Mouse (Mus musculus) heart, embryonic 11.5 days (tissue): ENCODE results near the gene Cnga4. TPM values are rescaled to one million over a fixed set of nuclear protein-coding genes. Genes with fewer than 3 reads are reported as not detected.

Experiments
- ATAC-seq: fragments of 200-750 bp; cut with Nextera tagmentation; replicated peaks from 2 replicates; pipeline ENCODE4 v1.8.0; 2017; ENCODE audit warnings: moderate library complexity; ENCODE audit not compliant: insufficient number of reproducible peaks, low FRiP score, low TSS enrichment
- H3K27ac ChIP-seq: fragments of 300-500 bp; sonication (generic); 2 replicates; pipeline ENCODE4 v1.5.1; 2014; ENCODE audit warnings: mild to moderate bottlenecking, low read depth, low read length
- H3K27me3 ChIP-seq: fragments of 300-500 bp; sonication (generic); 2 replicates; pipeline ENCODE4 v1.6.1; 2014; ENCODE audit warnings: mild to moderate bottlenecking, low read length, mixed read lengths; ENCODE audit not compliant: control insufficient read depth, insufficient read depth
- H3K36me3 ChIP-seq: fragments of 300-500 bp; sonication (generic); 2 replicates; pipeline ENCODE4 v1.6.1; 2014; ENCODE audit warnings: mild to moderate bottlenecking, low read length, moderate library complexity, mixed read lengths; ENCODE audit not compliant: control insufficient read depth, insufficient read depth
- H3K4me1 ChIP-seq: fragments of 300-500 bp; sonication (generic); 2 replicates; pipeline ENCODE4 v1.6.1; 2014; ENCODE audit warnings: low read length; ENCODE audit not compliant: control insufficient read depth, insufficient read depth
- H3K4me2 ChIP-seq: fragments of 300-500 bp; sonication (generic); 2 replicates; pipeline ENCODE4 v1.6.1; 2014; ENCODE audit warnings: mild to moderate bottlenecking, moderate library complexity
- H3K4me3 ChIP-seq: fragments of 300-500 bp; sonication (generic); 2 replicates; pipeline ENCODE4 v1.5.1; 2014; ENCODE audit warnings: low read depth, low read length
- H3K9ac ChIP-seq: fragments of 300-500 bp; sonication (generic); 2 replicates; pipeline ENCODE4 v1.6.1; 2014; ENCODE audit warnings: mild to moderate bottlenecking, low read depth, low read length, moderate library complexity
- H3K9me3 ChIP-seq: fragments of 300-500 bp; sonication (generic); replicated peaks from 2 replicates; pipeline ENCODE4 v1.6.1; 2016; ENCODE audit warnings: low read length; ENCODE audit not compliant: control insufficient read depth
- WGBS: fragments of 180-500 bp; shearing (Covaris S2); extraction: QIAGEN DNeasy Blood & Tissue Kit; methylation state at CpG from one replicate; pipeline ENCODE4 v1.1.7; 2014; ENCODE audit not compliant: insufficient replicate concordance; 5-methylcytosine and 5-hydroxymethylcytosine counted together
- polyA plus RNA-seq: library from polyadenylated mRNA; unstranded; fragments of >200 nt; fragmentation: Nextera tagmentation; extraction: Ambion mirVana; gene quantifications from 2 replicates; pipeline ENCODE4 v1.2.1, GENCODE M21; 2014

Cnga4 gene
- polyA plus RNA-seq, 1 experiment from 2014 or later = not detected

DNA sequence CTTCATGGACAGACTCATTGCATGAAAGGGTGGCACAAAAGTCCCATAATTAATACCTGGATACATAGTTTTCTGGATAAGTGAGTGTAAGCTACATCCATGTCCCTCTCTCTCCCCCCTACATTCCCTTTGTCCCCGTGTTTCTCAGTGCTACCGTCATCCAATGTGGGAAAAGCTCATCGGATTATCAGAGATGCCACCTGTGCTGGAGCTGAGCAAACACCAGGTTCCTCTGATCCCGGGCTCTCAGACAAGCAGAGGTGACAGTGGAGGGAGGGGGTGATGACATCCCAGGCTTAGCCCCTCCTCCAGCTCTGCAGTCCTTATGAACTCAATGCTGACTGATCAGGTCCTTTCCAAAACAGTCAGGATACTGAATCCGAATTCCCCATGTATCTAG lies 20.0 kb downstream of the Cnga4 start:
- Histone ChIP-seq H3K27ac (no peak overlapping the region), H3K9ac (no peak overlapping the region), H3K4me3 (no peak overlapping the region), H3K36me3 (no peaks in the 10 kb centered on the region), H3K9me3 (no peaks in the 10 kb centered on the region), H3K27me3 (peaks cover 36% of the 10 kb centered on the region), H3K4me1 (no peaks in the 10 kb centered on the region), H3K4me2 (no peak overlapping the region)
- WGBS = 15% methylated on average over 5 of the region's 5 CpGs
- ATAC-seq = no peak

DNA sequence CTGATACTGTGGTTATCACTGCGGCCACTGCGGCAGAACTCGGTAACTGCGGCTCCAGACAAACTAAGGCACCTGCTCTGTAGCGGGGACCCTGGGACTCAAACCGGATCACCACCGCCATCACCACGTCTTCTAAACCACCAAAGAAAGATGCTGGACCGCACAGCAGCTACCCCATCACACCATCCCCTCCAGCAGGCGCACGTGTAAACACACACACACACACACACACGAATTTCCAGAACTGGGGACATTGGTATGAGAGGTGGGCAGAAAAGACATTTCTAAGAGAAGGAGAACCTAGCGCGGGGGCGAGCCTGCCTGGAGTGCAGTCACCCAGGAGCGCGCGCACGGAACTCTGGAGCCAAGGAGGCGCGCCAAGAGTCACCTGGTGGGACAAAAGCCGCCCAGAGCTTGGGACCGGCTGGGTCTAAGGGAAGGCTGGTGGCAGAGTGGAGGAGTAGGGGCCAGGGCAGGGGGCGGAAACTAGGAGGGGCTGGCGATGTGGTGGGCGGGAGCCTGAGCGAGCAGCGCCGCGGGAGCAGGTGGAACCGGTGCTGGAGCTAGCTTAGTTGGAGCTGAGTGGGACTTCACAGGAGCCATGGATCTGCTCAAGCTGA lies 21.2 kb downstream of the Cnga4 start, which contains the start of gene Cckbr:
Gene Cckbr (plus strand): TSS at position 308 of the 620 bp plus-strand sequence.
- no peaks in the 10 kb centered on the region for H3K36me3 ChIP-seq
- peak; percentile 56; the same call in 1 of the 2 replicates for ATAC-seq
- peaks cover 36% of the 10 kb centered on the region for H3K27me3 ChIP-seq
- no peaks in the 10 kb centered on the region for H3K4me1 ChIP-seq
- no peaks in the 10 kb centered on the region for H3K9me3 ChIP-seq
- peak within 1 kb of the TSS; percentile 46 for H3K4me3 ChIP-seq
- peak within 1 kb of the TSS; percentile 92 for H3K4me2 ChIP-seq
- 3% methylated on average over 31 of the region's 31 CpGs for WGBS
- no peak within 1 kb of the TSS for H3K27ac ChIP-seq
- peak within 1 kb of the TSS; percentile 54 for H3K9ac ChIP-seq

DNA sequence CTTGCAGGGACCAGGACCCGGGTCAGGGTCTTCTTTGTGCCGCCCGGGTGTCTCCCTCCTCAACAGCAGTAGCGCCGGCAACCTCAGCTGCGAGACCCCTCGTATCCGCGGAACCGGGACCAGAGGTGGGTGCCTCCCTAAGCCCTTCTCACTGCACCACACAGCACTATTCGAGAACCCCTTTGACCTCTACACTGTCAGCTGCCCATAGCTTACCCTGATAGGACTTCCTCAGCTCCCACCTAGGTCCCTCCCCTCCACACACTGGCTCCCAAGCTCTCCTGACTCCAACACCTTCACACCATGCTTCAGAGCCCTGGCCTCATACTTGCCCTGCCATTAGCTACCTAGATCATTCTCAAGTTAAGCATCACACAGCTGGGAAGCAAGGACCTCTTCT lies 21.7 kb downstream of the Cnga4 start:
- peak; percentile 56; the same call in 1 of the 2 replicates for ATAC-seq
- peaks cover 36% of the 10 kb centered on the region for H3K27me3 ChIP-seq
- no peaks in the 10 kb centered on the region for H3K9me3 ChIP-seq
- H3K4me3 ChIP-seq = peak overlapping the region; percentile 46
- H3K36me3 ChIP-seq = no peaks in the 10 kb centered on the region
- no peaks in the 10 kb centered on the region for H3K4me1 ChIP-seq
- H3K27ac ChIP-seq = no peak overlapping the region
- WGBS = 5% methylated on average over 11 of the region's 11 CpGs
- peak overlapping the region; percentile 54 for H3K9ac ChIP-seq
- peak overlapping the region; percentile 92 for H3K4me2 ChIP-seq

DNA sequence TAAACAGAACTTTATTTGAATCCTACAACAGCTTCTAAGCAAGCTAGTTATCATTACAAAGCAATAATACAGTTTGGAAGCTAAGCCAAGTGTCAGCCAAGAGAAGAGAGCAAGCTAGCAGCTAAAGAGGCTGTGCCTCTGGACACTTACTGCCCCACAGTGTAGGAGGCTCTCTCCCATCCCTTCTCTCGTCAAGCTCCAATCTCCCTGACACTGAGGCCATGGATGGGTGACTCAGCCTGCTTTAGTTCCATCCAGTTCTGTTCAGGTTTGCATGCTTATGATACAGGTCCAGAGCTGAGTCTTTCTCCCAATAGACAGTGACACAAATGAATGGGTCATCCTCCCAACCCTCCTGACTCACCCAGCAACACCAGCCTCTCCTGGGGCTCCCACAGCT lies 27.7 kb downstream of the Cnga4 start:
- Histone ChIP-seq H3K27ac (no peak overlapping the region), H3K4me3 (no peak overlapping the region), H3K36me3 (no peaks in the 10 kb centered on the region), H3K9ac (no peak overlapping the region), H3K9me3 (no peaks in the 10 kb centered on the region), H3K27me3 (peaks cover 9% of the 10 kb centered on the region), H3K4me2 (no peak overlapping the region), H3K4me1 (no peaks in the 10 kb centered on the region)
- ATAC-seq = no peak
- 36% methylated on average over 1 of the region's 1 CpGs for WGBS

DNA sequence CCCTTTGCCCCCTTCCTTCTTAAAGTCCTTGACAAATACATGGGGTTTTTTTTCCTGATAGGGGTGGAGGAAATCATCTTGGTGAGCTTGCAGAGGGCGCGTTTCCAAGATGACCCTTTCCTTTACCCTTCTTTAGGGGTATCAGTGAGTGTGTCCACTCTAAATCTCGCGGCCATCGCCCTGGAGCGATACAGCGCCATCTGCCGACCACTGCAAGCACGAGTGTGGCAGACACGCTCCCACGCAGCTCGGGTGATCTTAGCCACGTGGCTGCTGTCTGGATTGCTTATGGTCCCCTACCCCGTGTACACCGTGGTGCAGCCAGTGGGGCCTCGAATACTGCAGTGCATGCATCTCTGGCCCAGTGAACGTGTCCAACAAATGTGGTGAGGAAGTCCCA lies 29.5 kb downstream of the Cnga4 start:
- Histone ChIP-seq H3K27ac (no peak overlapping the region), H3K4me1 (no peaks in the 10 kb centered on the region), H3K4me2 (no peak overlapping the region), H3K9ac (no peak overlapping the region), H3K4me3 (no peak overlapping the region), H3K9me3 (no peaks in the 10 kb centered on the region), H3K36me3 (no peaks in the 10 kb centered on the region), H3K27me3 (no peaks in the 10 kb centered on the region)
- ATAC-seq = no peak
- 78% methylated on average over 17 of the region's 17 CpGs for WGBS

DNA sequence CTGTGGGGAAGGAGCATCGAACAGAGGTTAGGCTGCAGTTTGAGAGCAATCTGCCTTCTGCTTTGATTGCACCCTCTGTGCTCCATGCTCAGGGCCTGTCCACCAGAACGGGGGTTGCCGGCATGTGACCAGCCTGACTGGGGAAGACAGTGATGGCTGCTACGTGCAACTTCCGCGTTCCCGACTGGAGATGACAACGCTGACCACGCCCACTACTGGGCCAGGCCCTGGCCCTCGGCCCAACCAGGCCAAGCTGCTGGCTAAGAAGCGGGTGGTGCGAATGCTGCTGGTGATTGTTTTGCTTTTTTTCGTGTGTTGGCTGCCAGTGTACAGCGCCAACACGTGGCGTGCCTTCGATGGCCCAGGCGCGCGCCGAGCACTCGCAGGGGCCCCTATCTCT lies 30.4 kb downstream of the Cnga4 start:
- no peaks in the 10 kb centered on the region for H3K4me1 ChIP-seq
- WGBS = 60% methylated on average over 22 of the region's 22 CpGs
- H3K27me3 ChIP-seq = no peaks in the 10 kb centered on the region
- no peak overlapping the region for H3K9ac ChIP-seq
- no peak overlapping the region for H3K4me3 ChIP-seq
- no peak overlapping the region for H3K27ac ChIP-seq
- H3K9me3 ChIP-seq = no peaks in the 10 kb centered on the region
- H3K4me2 ChIP-seq = no peak overlapping the region
- peak; percentile 46 for ATAC-seq
- H3K36me3 ChIP-seq = no peaks in the 10 kb centered on the region

DNA sequence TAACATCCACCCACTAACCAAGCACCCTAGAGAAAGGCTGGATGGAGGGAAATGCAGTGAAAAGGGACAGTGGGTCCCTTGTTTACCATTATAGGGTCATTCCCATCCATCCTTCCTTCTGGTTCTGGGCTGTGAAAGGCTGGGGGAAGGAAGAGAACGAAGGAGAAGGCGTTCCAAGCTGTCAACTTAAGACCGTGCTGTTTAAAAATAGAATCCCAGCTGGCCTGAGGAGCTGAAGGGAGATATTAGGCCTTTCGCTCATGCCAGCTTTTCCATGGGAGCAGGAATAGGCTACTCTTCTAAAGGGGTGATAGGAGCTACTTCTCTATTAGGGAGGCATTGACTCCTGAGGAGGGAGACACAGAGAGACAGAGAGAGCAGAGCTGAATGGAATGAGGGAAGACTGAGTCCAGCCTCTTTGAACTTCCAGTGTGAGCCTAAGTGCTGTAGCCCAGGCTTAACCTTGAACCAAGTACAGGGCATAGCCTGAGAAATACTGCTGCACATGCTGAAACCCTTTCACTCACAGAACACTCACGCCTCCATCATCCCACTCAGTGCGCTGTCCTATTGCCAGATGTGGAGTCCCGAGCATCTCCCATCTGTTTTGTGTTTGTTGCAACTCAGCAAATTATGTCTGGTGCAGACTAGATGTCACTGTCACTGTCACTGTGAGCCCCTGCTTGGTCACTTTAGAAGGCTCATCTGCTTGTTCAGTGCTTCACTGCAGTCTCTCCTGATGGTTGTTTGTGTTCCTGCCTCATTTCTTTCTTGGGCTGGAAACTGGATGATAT lies 33.8 kb downstream of the Cnga4 start:
- 48% methylated on average over 7 of the region's 7 CpGs for WGBS
- H3K9me3 ChIP-seq = no peaks in the 10 kb centered on the region

DNA sequence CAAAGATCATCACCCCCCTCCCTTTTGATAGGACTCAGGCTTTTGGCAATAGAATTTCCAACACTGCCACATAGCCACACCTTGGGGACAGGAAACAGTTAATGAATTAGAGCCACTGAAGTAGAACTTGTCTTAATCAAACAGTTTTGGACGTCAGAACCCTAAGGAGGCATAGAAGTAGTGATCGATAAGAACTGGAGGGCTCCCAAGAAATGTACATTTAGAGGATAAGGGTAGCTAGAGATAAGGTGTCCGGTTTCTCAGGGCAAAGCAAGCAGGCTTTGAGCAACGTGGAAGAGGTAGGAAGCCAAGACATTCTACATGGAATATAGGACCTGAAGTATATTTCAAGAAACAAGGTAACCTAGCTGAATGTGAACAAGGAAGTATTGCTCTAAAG lies 37.1 kb downstream of the Cnga4 start:
- Histone ChIP-seq H3K27me3 (no peaks in the 10 kb centered on the region), H3K9ac (no peak overlapping the region), H3K27ac (no peak overlapping the region), H3K4me2 (no peak overlapping the region), H3K9me3 (no peaks in the 10 kb centered on the region), H3K4me1 (no peaks in the 10 kb centered on the region), H3K36me3 (no peaks in the 10 kb centered on the region), H3K4me3 (no peak overlapping the region)
- WGBS = 34% methylated on average over 4 of the region's 4 CpGs
- no peak for ATAC-seq

More for the DNA sequence above, 33.8 kb downstream of the Cnga4 start:
- Histone ChIP-seq H3K36me3 (no peaks in the 10 kb centered on the region), H3K4me2 (no peak overlapping the region), H3K9ac (no peak overlapping the region), H3K27ac (no peak overlapping the region), H3K4me1 (no peaks in the 10 kb centered on the region), H3K27me3 (no peaks in the 10 kb centered on the region), H3K4me3 (no peak overlapping the region)
- ATAC-seq = no peak
